Mouse (Mus musculus) monocyte, adult 59 days (primary cell): ENCODE measurements around the gene Ppp6r3. TPM values are rescaled to one million over a fixed set of nuclear protein-coding genes. Genes with fewer than 3 reads are reported as not detected.

Source experiments
- total RNA-seq, 2 experiments: library from RNA; stranded (reverse); gene quantifications; one replicate each; pipeline ENCODE4 v1.2.4; 2023

Ppp6r3 gene
- total RNA-seq: 100 to 1,000 TPM; 124 to 125 TPM

GRCm38 (mm10) chr19:3575632-3576384, at the start of gene Ppp6r3:
Gene Ppp6r3, minus strand, starts transcription at chr19:3575749.

GRCm38 (mm10) chr19:3414268-3414733, 161.2 kb downstream of the Ppp6r3 start, which contains the start of gene Gal:
Gene Gal, minus strand, starts transcription at chr19:3414544.

Other genes starting within 250 kb of the Ppp6r3 start
- gene Tesmin, start 186.9 kb downstream of the Ppp6r3 start, total RNA-seq: 1 to 10 TPM; 4.2 to 5.3 TPM
- gene Gal, start 161.2 kb downstream of the Ppp6r3 start, total RNA-seq: under 1 TPM in 1 of 2 experiments, not detected in 1; 0.70 TPM
- gene Lrp5, start 110.8 kb upstream of the Ppp6r3 start, total RNA-seq: 10 to 100 TPM; 74.0 to 79.6 TPM
- 10 to 100 TPM in 1 of 2 experiments, 1 to 10 TPM in 1; 9.4 to 10.4 TPM for gene 1810055G02Rik, start 132.5 kb upstream of the Ppp6r3 start, total RNA-seq
- 10 to 100 TPM; 80.3 to 96.8 TPM for gene Kmt5b, start 191.7 kb upstream of the Ppp6r3 start, total RNA-seq